Mouse (Mus musculus) hindbrain, embryonic 11.5 days (tissue): ENCODE data around the gene Plagl2. TPM values are rescaled to one million over a fixed set of nuclear protein-coding genes. Genes with fewer than 3 reads are reported as not detected.

Experiments used
- ATAC-seq: fragments of 200-750 bp; cut with Nextera tagmentation; 2 replicates; pipeline ENCODE4 v1.8.0; 2017; ENCODE audit warnings: mild to moderate bottlenecking, moderate TSS enrichment, moderate library complexity; ENCODE audit not compliant: low FRiP score
- DNase-seq: peaks from one replicate; pipeline ENCODE4 v3.0.0-alpha.2; 2015; ENCODE audit warnings: low spot score
- H3K27ac ChIP-seq: fragments of 300-500 bp; sonication (generic); 2 replicates; pipeline ENCODE4 v1.5.1; 2014; ENCODE audit warnings: mild to moderate bottlenecking, low read depth, low read length
- H3K27me3 ChIP-seq: fragments of 300-500 bp; sonication (generic); 2 replicates; pipeline ENCODE4 v1.6.1; 2014; ENCODE audit warnings: mild to moderate bottlenecking, low read length, moderate library complexity, mixed read lengths; ENCODE audit not compliant: control insufficient read depth, insufficient read depth
- H3K36me3 ChIP-seq: fragments of 300-500 bp; sonication (generic); 2 replicates; pipeline ENCODE4 v1.6.1; 2014; ENCODE audit warnings: mild to moderate bottlenecking, low read length, moderate library complexity, mixed read lengths; ENCODE audit not compliant: control insufficient read depth, insufficient read depth
- H3K4me1 ChIP-seq: fragments of 300-500 bp; sonication (generic); replicated peaks from 2 replicates; pipeline ENCODE4 v1.6.1; 2014; ENCODE audit warnings: low read length, mixed read lengths; ENCODE audit not compliant: control insufficient read depth, insufficient read depth
- H3K4me2 ChIP-seq: fragments of 300-500 bp; sonication (generic); replicated peaks from 2 replicates; pipeline ENCODE4 v1.6.1; 2014; ENCODE audit warnings: mild to moderate bottlenecking, low read depth, low read length
- H3K4me3 ChIP-seq: fragments of 300-500 bp; sonication (generic); 2 replicates; pipeline ENCODE4 v1.5.1; 2014; ENCODE audit warnings: low read depth, low read length
- H3K9ac ChIP-seq: fragments of 300-500 bp; sonication (generic); 2 replicates; pipeline ENCODE4 v1.6.1; 2014; ENCODE audit warnings: low read depth, low read length
- H3K9me3 ChIP-seq: fragments of 300-500 bp; sonication (generic); 2 replicates; pipeline ENCODE4 v1.6.1; 2016; ENCODE audit warnings: low read length; ENCODE audit not compliant: control insufficient read depth
- WGBS: fragments of 180-500 bp; shearing (Covaris S2); extraction: QIAGEN DNeasy Blood & Tissue Kit; methylation state at CpG from one replicate; pipeline ENCODE4 v1.1.7; 2014; 5-methylcytosine and 5-hydroxymethylcytosine counted together
- polyA plus RNA-seq: library from polyadenylated mRNA; unstranded; fragments of >200 nt; fragmentation: Nextera tagmentation; extraction: Ambion mirVana; gene quantifications from 2 replicates; pipeline ENCODE4 v1.2.1, GENCODE M21; 2014

Plagl2 gene
- polyA plus RNA-seq, 1 experiment from 2014 or later = 26.9 TPM

GRCm38 (mm10) chr2:153214771-153215259 lies 26.4 kb downstream of the Plagl2 start:
- no peak for DNase-seq
- Histone ChIP-seq H3K9ac (no peak overlapping the region), H3K4me1 (no peaks in the 10 kb centered on the region), H3K9me3 (no peaks in the 10 kb centered on the region), H3K36me3 (no peaks in the 10 kb centered on the region), H3K27ac (no peak overlapping the region), H3K27me3 (no peaks in the 10 kb centered on the region), H3K4me3 (no peak overlapping the region), H3K4me2 (no peak overlapping the region)
- WGBS = 84% methylated on average over 6 of the region's 6 CpGs
- ATAC-seq = no peak

- ATAC-seq (no peak), DNase-seq (no peak)
- no peak overlapping the region for H3K27ac ChIP-seq
- H3K36me3 ChIP-seq = 0 out of 2 replicates have a peak, but pooled peaks cover 2% of the 10 kb centered on the region
- 87% methylated on average over 4 of the region's 4 CpGs for WGBS
- no peaks in the 10 kb centered on the region for H3K9me3 ChIP-seq
- H3K27me3 ChIP-seq = no peaks in the 10 kb centered on the region
- H3K4me2 ChIP-seq = no peak overlapping the region
- no peaks in the 10 kb centered on the region for H3K4me1 ChIP-seq
- H3K9ac ChIP-seq = no peak overlapping the region
- no peak overlapping the region for H3K4me3 ChIP-seq
Observed at GRCm38 (mm10) chr2:153213351-153213750, 27.9 kb downstream of the Plagl2 start.

- Histone ChIP-seq H3K9ac (no peak overlapping the region), H3K4me2 (no peak overlapping the region), H3K27me3 (no peaks in the 10 kb centered on the region), H3K36me3 (0 out of 2 replicates have a peak, but pooled peaks cover 2% of the 10 kb centered on the region), H3K4me1 (no peaks in the 10 kb centered on the region), H3K27ac (no peak overlapping the region), H3K9me3 (no peaks in the 10 kb centered on the region), H3K4me3 (no peak overlapping the region)
- WGBS = 93% methylated on average over 5 of the region's 5 CpGs
- ATAC-seq (no peak), DNase-seq (no peak)
Observed at GRCm38 (mm10) chr2:153211451-153211850, 29.8 kb downstream of the Plagl2 start.

GRCm38 (mm10) chr2:153209286-153209685 lies 31.9 kb downstream of the Plagl2 start:
- Histone ChIP-seq H3K4me1 (no peaks in the 10 kb centered on the region), H3K9ac (no peak overlapping the region), H3K9me3 (no peaks in the 10 kb centered on the region), H3K4me2 (no peak overlapping the region), H3K4me3 (no peak overlapping the region), H3K27me3 (no peaks in the 10 kb centered on the region), H3K27ac (no peak overlapping the region), H3K36me3 (0 out of 2 replicates have a peak, but pooled peaks cover 5% of the 10 kb centered on the region)
- DNase-seq (no peak), ATAC-seq (no peak)
- WGBS = 90% methylated on average over 5 of the region's 5 CpGs

- H3K36me3 ChIP-seq = 0 out of 2 replicates have a peak, but pooled peaks cover 5% of the 10 kb centered on the region
Observed at GRCm38 (mm10) chr2:153208149-153208548, 33.1 kb downstream of the Plagl2 start.

GRCm38 (mm10) chr2:153202766-153203165 lies 38.5 kb downstream of the Plagl2 start:
- no peak overlapping the region for H3K9ac ChIP-seq
- H3K27me3 ChIP-seq = no peaks in the 10 kb centered on the region
- no peak overlapping the region for H3K4me3 ChIP-seq
- DNase-seq (no peak), ATAC-seq (no peak)
- no peaks in the 10 kb centered on the region for H3K4me1 ChIP-seq
- H3K36me3 ChIP-seq = peaks cover 5% of the 10 kb centered on the region; the same call in 1 of the 2 replicates
- H3K9me3 ChIP-seq = no peaks in the 10 kb centered on the region
- no peak overlapping the region for H3K27ac ChIP-seq
- 68% methylated on average over 1 of the region's 1 CpGs for WGBS
- H3K4me2 ChIP-seq = no peak overlapping the region

More at GRCm38 (mm10) chr2:153208149-153208548, 33.1 kb downstream of the Plagl2 start:
- Histone ChIP-seq H3K4me3 (no peak overlapping the region), H3K27me3 (no peaks in the 10 kb centered on the region), H3K4me1 (no peaks in the 10 kb centered on the region), H3K4me2 (no peak overlapping the region), H3K27ac (no peak overlapping the region), H3K9ac (no peak overlapping the region), H3K9me3 (no peaks in the 10 kb centered on the region)
- ATAC-seq = no peak
- WGBS = 100% methylated on average over 2 of the region's 2 CpGs
- no peak for DNase-seq

GRCm38 (mm10) chr2:153199114-153199513 lies 42.1 kb downstream of the Plagl2 start:
- 93% methylated on average over 2 of the region's 2 CpGs for WGBS
- no peaks in the 10 kb centered on the region for H3K9me3 ChIP-seq
- H3K4me1 ChIP-seq = no peaks in the 10 kb centered on the region
- H3K4me2 ChIP-seq = no peak overlapping the region
- H3K36me3 ChIP-seq = peaks cover 3% of the 10 kb centered on the region; the same call in 1 of the 2 replicates
- H3K27me3 ChIP-seq = no peaks in the 10 kb centered on the region
- no peak overlapping the region for H3K27ac ChIP-seq
- no peak overlapping the region for H3K9ac ChIP-seq
- no peak overlapping the region for H3K4me3 ChIP-seq
- no peak for DNase-seq
- ATAC-seq = no peak

GRCm38 (mm10) chr2:153198485-153198884 lies 42.7 kb downstream of the Plagl2 start:
- WGBS = 78% methylated on average over 5 of the region's 5 CpGs
- H3K9ac ChIP-seq = no peak overlapping the region
- ATAC-seq = no peak
- H3K4me3 ChIP-seq = no peak overlapping the region
- no peaks in the 10 kb centered on the region for H3K4me1 ChIP-seq
- H3K36me3 ChIP-seq = peaks cover 3% of the 10 kb centered on the region; the same call in 1 of the 2 replicates
- no peaks in the 10 kb centered on the region for H3K9me3 ChIP-seq
- no peak overlapping the region for H3K4me2 ChIP-seq
- no peak overlapping the region for H3K27ac ChIP-seq
- no peaks in the 10 kb centered on the region for H3K27me3 ChIP-seq
- no peak for DNase-seq

GRCm38 (mm10) chr2:153194255-153194654 lies 47.0 kb downstream of the Plagl2 start:
- Histone ChIP-seq H3K4me3 (no peak overlapping the region), H3K4me2 (no peak overlapping the region), H3K27me3 (no peaks in the 10 kb centered on the region), H3K9ac (no peak overlapping the region), H3K9me3 (no peaks in the 10 kb centered on the region), H3K4me1 (no peaks in the 10 kb centered on the region), H3K36me3 (peaks cover 3% of the 10 kb centered on the region; the same call in 1 of the 2 replicates), H3K27ac (no peak overlapping the region)
- 96% methylated on average over 3 of the region's 3 CpGs for WGBS
- DNase-seq = no peak
- ATAC-seq = no peak
